Mouse (Mus musculus) CH12F3 (cell line): ENCODE results near the gene Fgfr3.

Experiments
- in situ Hi-C: fragments of 300-500 bp; cut with MboI; formaldehyde crosslinking; loops from 2 replicates; pipeline ENCODE4 v1.14.3; 2020; ENCODE audit warnings: low sequenced_read_pairs

Fgfr3 gene

DNA sequence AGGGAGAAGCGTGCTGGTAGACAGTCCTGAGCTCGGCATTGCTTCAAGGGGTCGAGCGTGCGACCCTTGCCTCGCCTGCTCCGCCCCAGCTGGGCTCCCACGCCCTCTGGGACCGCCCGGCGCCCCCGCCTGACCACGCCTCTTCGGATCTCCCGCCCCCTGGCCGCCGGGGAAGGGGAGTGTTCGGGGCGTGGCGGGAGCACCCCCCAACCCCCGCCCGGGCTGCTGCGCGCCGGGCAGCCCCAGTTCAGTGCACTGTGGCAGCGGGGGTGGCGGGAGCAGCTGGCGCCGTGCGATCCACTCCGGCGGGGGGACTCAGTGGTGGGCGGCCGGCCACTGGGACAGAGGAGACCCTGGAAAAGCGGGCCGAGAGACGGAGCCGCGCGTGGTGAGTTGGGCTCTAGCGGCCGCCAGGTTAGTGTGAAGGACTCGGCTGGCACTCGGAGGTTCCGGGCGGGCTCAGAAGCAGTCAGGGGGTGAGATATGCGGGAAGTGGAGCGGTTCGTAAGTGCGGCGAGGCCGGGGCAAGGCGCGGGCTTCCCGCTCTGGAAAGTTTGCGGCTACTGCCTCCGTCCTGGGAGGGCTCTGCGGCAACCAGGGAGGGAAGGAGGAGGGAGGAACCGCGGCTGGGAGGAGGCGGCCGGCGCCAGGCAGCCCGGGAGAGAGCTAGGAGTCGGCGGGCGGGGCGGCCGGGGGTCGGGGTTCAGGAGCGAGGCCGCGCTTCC, at the start of gene Fgfr3:
TSS of gene Fgfr3 (plus strand) at position 134 of the 725 bp plus-strand sequence.
- in situ Hi-C loops = no loop called here

GRCm38 (mm10) chr5:33674439-33674838, 47.0 kb upstream of the Fgfr3 start:
- in situ Hi-C loops = no loop called here

- in situ Hi-C loops = no loop called here
Measured at GRCm38 (mm10) chr5:33675964-33676363, 45.5 kb upstream of the Fgfr3 start.

- in situ Hi-C loops = no loop called here
Measured at GRCm38 (mm10) chr5:33678244-33678643, 43.2 kb upstream of the Fgfr3 start.

DNA sequence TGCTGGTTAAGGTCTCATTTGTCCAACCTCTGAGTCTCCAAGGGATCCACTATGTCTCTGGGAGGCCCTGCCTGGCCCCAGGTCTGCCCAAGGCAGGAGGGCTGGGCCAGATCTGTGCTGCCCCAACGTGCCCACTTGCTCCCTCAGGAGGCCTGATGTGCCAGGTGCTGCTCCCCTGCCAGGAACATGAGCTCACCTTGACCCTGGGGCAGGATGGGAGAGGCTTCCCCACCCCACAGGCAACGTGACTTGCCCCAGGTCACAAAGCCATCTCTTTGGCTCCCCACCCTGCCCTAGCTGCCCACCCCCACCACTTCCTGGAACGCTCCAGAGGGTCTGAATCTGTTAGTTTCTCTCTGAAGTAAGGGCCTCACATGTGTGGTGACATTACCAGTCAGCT, 40.4 kb upstream of the Fgfr3 start:
- in situ Hi-C loops = no loop called here

- in situ Hi-C loops = no loop called here
Measured at GRCm38 (mm10) chr5:33681611-33682388, 39.7 kb upstream of the Fgfr3 start.

GRCm38 (mm10) chr5:33682963-33683362, 38.5 kb upstream of the Fgfr3 start:
- in situ Hi-C loops = no loop called here

DNA sequence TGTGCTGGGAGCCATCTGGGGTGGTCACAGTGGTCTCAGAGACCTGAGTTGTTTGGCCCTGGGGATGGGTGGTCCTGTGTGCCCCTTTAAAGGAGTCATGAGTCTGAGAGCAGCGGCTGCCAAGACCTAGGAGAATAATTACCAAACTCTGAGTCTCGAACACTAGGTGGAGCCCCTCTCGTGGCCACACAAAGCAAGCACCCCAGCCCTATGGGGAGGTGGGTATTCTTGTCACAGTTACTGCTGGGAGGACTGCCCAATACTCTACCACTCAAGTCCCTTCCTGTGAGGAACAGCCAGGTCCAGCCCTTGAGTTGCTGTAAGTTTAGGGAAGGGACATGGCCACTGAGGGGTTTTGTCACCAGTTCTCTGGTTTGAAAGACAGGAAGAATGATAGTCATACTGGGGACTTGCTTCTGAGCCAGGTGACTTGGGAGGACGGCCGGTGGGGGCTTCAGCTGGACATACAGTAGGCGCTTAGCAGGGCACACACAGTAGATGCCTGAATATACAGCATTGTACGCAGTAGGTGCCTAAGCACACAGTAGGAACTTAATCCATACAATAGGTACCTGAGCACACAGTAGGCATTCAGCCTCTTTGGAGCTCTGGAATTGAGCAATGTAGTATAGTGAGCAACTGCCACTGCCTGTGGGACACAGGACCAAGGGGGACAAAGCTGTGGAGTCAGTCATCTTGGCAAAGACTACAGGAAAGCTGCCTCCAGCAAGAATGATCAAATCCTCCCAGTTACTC, 37.4 kb upstream of the Fgfr3 start:
- in situ Hi-C loops = no loop called here

- in situ Hi-C loops = loop anchor here (5.0 kb wide), 1 partner anchor 57 kb away; no protein-coding TSS in a partner anchor
Measured at GRCm38 (mm10) chr5:33684932-33685331, 36.5 kb upstream of the Fgfr3 start.

- in situ Hi-C loops = loop anchor here (5.0 kb wide), 1 partner anchor 55 kb away; no protein-coding TSS in a partner anchor
Measured at GRCm38 (mm10) chr5:33687142-33687541, 34.3 kb upstream of the Fgfr3 start.

- in situ Hi-C loops = loop anchor here (5.0 kb wide), 1 partner anchor 54 kb away; no protein-coding TSS in a partner anchor
Measured at GRCm38 (mm10) chr5:33688278-33689220, 32.9 kb upstream of the Fgfr3 start.

GRCm38 (mm10) chr5:33689221-33689844, 32.1 kb upstream of the Fgfr3 start:
- in situ Hi-C loops = loop anchor here (5.0 kb wide), 1 partner anchor 53 kb away; no protein-coding TSS in a partner anchor

- in situ Hi-C loops = loop anchor here (5.0 kb wide), 1 partner anchor 52 kb away; no protein-coding TSS in a partner anchor
Measured at GRCm38 (mm10) chr5:33689852-33690645, 31.4 kb upstream of the Fgfr3 start.

DNA sequence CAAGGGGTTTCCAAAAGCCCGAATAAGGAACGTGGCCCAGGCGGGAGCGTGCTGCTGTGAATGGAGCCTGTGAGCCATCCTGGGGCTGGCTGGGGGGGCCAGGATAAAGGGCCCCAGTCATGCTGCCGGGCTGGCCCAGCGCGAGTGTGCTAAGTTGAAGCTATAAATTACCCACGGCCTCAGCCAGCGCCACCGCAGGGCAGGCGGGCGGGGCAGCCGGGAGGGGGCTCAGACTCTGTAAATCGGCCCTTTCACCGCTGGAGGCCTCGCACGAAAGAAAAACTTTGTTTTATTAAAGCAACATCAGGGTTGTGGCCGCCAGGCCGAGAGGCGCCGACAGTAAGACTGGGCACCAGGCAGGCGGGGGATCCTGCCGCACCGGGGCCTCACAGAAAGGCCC, 29.1 kb upstream of the Fgfr3 start:
- in situ Hi-C loops = no loop called here

GRCm38 (mm10) chr5:33694461-33694847, 27.0 kb upstream of the Fgfr3 start:
- in situ Hi-C loops = no loop called here

DNA sequence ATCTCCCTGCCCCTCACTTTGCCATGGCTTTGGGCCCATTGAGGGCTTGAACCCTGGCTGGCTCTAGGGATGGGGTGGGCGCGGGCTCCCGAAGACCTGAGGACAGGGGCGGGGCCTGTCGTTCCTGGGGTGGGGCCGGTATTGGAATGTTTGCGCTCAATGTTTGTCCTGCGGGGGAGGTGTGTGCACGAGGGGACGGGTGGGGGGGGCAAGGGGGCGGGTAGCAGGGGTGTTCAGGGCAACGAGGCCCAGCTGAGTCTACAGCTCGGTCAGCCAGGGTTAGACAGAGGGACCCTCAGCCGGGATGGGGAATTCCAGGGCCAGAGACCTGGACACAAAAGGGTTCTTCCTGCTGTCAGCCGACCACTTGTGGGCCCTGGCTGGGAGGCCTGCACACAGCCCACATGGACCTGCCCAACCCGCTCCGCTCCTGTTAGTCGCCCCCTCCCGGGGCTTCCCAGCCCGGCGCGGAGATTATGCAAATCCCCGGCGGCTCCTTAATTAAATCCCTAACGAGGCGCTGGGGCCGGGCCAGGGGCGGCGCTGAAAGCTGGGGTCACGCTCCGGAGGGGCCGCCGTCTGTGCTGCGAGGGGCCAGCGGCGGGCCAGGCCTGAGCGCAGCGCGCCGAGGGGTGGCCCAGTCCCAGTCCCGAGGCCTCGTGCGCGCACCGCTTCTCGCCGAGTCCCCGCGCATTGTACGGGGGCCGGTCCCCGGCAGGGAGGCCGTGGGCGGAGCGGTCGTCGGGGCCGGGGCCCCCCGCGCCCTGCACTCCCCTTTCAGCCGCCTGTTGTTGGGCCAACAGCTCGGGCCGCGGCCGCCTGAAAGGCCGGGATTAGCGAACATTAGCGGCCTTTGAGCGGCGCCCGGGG, 26.4 kb upstream of the Fgfr3 start:
- in situ Hi-C loops = no loop called here

- in situ Hi-C loops = no loop called here
Measured at GRCm38 (mm10) chr5:33695718-33696121, 25.8 kb upstream of the Fgfr3 start.

DNA sequence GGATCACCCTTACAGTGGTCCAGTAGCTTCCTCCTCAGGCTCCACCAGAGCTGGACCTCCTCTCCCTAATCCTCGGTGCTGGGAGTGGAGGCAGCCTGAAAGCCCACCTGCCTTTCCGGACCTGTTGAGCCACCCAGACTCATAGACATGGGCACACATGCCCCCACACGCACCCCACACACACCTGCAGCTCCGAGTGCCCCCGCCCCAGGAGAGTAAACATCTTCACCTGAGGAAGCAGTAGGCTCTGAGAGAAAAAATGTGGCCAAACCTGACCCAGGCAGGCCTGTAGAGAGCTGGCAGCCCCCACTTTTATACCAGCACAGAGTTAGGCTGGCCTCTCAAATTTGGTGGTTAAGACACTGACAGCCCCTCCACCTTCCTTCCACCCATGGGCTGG, 25.0 kb upstream of the Fgfr3 start:
- in situ Hi-C loops = no loop called here
